Mouse (Mus musculus) midbrain, embryonic 15.5 days (tissue): ENCODE results near the gene Prdm11. TPM values are rescaled to one million over a fixed set of nuclear protein-coding genes. Genes with fewer than 3 reads are reported as not detected.
A peak's percentile ranks its signal among the peaks of the same experiment; 100 is the strongest.

Experiments used
- ATAC-seq: fragments of 200-750 bp; cut with Nextera tagmentation; replicated peaks from 2 replicates; pipeline ENCODE4 v1.8.0; 2017; ENCODE audit warnings: moderate TSS enrichment
- H3K27ac ChIP-seq: fragments of 300-500 bp; sonication (generic); 2 replicates; pipeline ENCODE4 v1.5.1; 2015; ENCODE audit warnings: mild to moderate bottlenecking, inconsistent platforms
- H3K27me3 ChIP-seq: fragments of 300-500 bp; sonication (generic); replicated peaks from 2 replicates; pipeline ENCODE4 v1.6.1; 2015; ENCODE audit warnings: inconsistent platforms
- H3K36me3 ChIP-seq: fragments of 300-500 bp; sonication (generic); replicated peaks from 2 replicates; pipeline ENCODE4 v1.6.1; 2015; ENCODE audit warnings: inconsistent platforms
- H3K4me1 ChIP-seq: fragments of 300-500 bp; sonication (generic); 2 replicates; pipeline ENCODE4 v1.6.1; 2015; ENCODE audit warnings: inconsistent platforms
- H3K4me2 ChIP-seq: fragments of 300-500 bp; sonication (generic); 2 replicates; pipeline ENCODE4 v1.6.1; 2015; ENCODE audit warnings: inconsistent platforms, mild to moderate bottlenecking, moderate library complexity
- H3K4me3 ChIP-seq: fragments of 300-500 bp; sonication (generic); 2 replicates; pipeline ENCODE4 v1.5.1; 2015; ENCODE audit warnings: mild to moderate bottlenecking, inconsistent platforms
- H3K9ac ChIP-seq: fragments of 300-500 bp; sonication (generic); 2 replicates; pipeline ENCODE4 v1.6.1; 2015; ENCODE audit warnings: mild to moderate bottlenecking, inconsistent platforms
- H3K9me3 ChIP-seq: fragments of 300-500 bp; sonication (generic); 2 replicates; pipeline ENCODE4 v1.6.1; 2016; ENCODE audit warnings: inconsistent platforms
- WGBS: fragments of 180-500 bp; shearing (Covaris S2); methylation state at CpG from one replicate; pipeline ENCODE4 v1.1.7; 2015; ENCODE audit warnings: mixed read lengths; 5-methylcytosine and 5-hydroxymethylcytosine counted together
- polyA plus RNA-seq: library from polyadenylated mRNA; unstranded; fragments of >200 nt; fragmentation: Nextera tagmentation; extraction: Ambion mirVana; gene quantifications from 2 replicates; pipeline ENCODE4 v1.2.1, GENCODE M21; 2015

Gene Prdm11
- polyA plus RNA-seq, 1 experiment from 2014 or later: 3.5 TPM

DNA sequence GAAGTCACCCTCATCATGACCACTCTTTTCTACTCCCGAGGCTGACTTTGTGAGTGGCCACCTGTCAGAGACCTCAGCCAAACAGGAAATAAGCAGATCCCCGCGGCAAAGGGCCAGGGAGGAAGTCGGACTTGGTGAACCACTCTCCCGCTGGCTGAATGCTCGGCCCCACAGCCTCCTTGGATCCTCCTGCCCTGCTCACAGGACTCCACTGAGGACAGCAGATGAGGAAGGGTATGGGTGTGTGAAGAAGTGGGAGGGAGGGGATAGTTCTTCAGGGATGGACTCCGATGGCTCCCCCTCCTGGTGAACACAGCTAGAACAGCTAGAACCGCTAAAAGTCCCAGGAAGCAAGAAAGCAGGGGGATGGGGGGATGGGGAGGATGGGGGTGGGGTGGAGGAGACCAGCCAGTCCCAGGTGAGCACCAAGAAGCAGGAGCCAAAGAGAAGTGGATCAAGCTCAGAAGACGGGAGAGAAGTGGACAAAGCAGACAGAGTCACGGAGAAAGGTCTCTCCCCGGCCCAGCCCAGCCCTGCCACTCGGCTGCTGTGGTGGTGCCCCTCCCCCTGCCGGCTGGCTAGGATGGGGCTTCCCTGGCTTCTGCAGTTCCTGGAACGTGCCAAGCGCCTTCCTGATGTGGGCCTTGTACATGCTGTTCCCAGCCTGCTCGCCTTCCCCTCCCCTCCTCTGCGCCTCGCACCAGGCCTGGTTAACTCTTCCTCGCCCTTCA is 57.9 kb downstream of the Prdm11 start:
- Histone ChIP-seq H3K4me1 (peaks cover 9% of the 10 kb centered on the region), H3K4me3 (no peak overlapping the region), H3K36me3 (no peaks in the 10 kb centered on the region), H3K27ac (peak overlapping the region; percentile 35; the same call in 1 of the 2 replicates), H3K27me3 (no peaks in the 10 kb centered on the region), H3K9me3 (no peaks in the 10 kb centered on the region), H3K9ac (no peak overlapping the region), H3K4me2 (peak overlapping the region; percentile 13; the same call in 1 of the 2 replicates)
- 16% methylated on average over 19 of the region's 19 CpGs for WGBS
- ATAC-seq: peak; percentile 82

DNA sequence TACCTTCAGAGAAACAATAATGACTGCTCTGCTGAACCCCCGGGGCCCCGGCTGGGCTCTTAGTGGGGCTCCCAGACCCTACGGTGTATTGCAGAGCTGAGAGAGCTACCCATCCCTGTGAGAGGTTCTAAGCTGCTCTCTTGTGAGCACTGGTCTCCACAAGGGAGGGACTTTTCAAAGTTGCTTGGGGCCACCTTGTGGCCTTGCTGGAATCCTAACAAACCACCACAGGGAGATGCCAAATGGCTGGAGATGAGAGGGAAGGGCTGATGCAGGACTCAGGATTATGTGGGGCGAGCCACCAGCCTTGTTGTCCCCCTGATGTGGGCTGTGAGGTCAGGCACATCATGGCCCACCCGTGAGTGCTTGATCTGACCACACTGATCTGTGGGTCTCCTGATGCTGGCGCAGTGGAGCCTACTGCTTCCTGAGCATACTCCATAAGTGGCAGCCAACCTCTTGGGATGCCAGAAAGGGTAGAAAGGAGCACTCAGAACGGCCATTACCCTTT is 58.8 kb downstream of the Prdm11 start:
- peaks cover 9% of the 10 kb centered on the region for H3K4me1 ChIP-seq
- 84% methylated on average over 7 of the region's 7 CpGs for WGBS
- H3K4me3 ChIP-seq: no peak overlapping the region
- no peak overlapping the region for H3K9ac ChIP-seq
- no peaks in the 10 kb centered on the region for H3K9me3 ChIP-seq
- no peaks in the 10 kb centered on the region for H3K27me3 ChIP-seq
- H3K27ac ChIP-seq: no peak overlapping the region
- no peak for ATAC-seq
- H3K36me3 ChIP-seq: no peaks in the 10 kb centered on the region
- H3K4me2 ChIP-seq: no peak overlapping the region

DNA sequence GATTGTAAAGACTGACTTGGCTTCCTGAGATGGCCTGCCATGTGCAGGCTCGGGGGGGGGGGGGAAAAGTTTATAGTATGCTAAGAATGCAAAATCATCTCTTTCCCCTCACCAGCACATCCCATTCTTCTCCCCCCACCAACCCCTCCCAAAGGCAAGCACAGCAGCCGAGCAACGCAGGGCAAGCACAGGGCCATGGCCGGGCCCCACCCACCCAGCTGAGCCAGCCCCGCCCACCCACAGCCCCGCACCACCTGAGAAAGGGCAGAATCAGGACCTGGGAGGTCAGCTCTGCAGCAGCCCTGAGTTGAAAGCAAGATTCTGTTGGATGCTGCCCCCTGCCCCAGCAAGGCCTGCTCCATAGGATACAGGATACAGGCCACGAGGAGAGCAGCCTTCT is 60.4 kb downstream of the Prdm11 start:
- no peaks in the 10 kb centered on the region for H3K9me3 ChIP-seq
- no peaks in the 10 kb centered on the region for H3K27me3 ChIP-seq
- H3K27ac ChIP-seq: no peak overlapping the region
- 67% methylated on average over 7 of the region's 7 CpGs for WGBS
- peaks cover 9% of the 10 kb centered on the region for H3K4me1 ChIP-seq
- H3K9ac ChIP-seq: no peak overlapping the region
- no peaks in the 10 kb centered on the region for H3K36me3 ChIP-seq
- ATAC-seq: no peak
- H3K4me2 ChIP-seq: no peak overlapping the region
- no peak overlapping the region for H3K4me3 ChIP-seq

DNA sequence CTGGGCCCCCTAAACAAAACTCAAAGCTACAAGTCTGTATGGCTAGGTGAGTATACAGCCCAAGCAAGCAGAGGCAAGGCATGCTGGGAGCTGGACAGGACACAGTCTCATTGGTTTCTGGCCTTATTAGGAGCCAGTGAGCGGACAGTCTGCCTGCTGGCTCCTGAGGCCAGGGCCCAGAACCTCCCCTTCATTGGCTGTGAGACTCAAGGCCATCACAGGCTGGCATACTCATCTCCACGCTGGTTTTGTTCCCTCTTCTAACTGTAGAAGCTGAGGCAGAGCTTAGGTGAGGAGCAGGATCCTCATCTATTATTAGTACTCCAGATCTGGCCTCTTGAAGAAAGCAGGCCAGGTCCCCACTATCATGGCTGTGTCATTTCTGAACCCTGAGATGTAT is 60.8 kb downstream of the Prdm11 start:
- ATAC-seq: no peak
- H3K9ac ChIP-seq: no peak overlapping the region
- WGBS: 96% methylated on average over 2 of the region's 2 CpGs
- no peak overlapping the region for H3K4me3 ChIP-seq
- no peaks in the 10 kb centered on the region for H3K27me3 ChIP-seq
- H3K9me3 ChIP-seq: no peaks in the 10 kb centered on the region
- H3K4me2 ChIP-seq: no peak overlapping the region
- H3K36me3 ChIP-seq: no peaks in the 10 kb centered on the region
- peaks cover 9% of the 10 kb centered on the region for H3K4me1 ChIP-seq
- no peak overlapping the region for H3K27ac ChIP-seq

DNA sequence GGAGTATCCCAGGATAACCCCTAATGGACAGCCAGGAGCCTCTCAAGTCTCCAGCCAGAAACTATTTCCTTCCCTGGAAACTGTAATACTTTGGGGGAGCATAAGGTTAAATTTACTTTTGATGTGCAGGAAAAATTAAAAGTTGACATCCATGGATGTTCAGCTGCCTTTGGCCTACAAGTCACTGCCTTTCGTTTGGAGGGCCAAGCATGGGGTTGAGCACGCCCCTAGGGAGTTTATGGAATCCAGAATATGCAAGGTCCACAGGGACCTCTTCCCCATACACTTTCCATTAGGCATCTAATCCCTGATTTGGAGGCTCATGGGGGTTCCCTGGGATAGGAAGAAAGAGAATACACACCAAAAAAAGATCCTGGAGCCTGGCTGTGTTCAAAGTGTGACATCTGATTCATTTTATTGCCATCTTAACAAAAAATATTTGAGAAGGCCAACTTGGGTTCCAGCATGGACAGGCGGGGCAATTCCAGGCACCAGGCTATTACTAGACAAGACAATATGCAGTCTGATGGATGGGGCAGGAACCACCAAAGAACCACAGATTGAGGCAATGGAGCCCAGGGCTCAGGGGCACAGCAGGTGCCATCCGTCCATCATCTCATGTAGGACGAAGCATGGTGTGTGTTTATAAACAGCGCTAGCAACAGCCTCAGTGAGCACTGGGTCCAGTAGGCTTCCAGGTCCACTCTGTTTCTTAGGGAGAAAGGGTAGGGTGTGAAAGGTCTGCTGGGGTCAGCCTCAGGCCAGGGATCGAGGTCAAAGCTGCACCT is 61.5 kb downstream of the Prdm11 start:
- ATAC-seq: no peak
- peaks cover 9% of the 10 kb centered on the region for H3K4me1 ChIP-seq
- H3K36me3 ChIP-seq: no peaks in the 10 kb centered on the region; the same call in 1 of the 2 replicates
- 91% methylated on average over 7 of the region's 7 CpGs for WGBS
- H3K4me2 ChIP-seq: no peak overlapping the region
- no peaks in the 10 kb centered on the region for H3K9me3 ChIP-seq
- no peak overlapping the region for H3K27ac ChIP-seq
- no peak overlapping the region for H3K9ac ChIP-seq
- no peak overlapping the region for H3K4me3 ChIP-seq
- H3K27me3 ChIP-seq: no peaks in the 10 kb centered on the region

DNA sequence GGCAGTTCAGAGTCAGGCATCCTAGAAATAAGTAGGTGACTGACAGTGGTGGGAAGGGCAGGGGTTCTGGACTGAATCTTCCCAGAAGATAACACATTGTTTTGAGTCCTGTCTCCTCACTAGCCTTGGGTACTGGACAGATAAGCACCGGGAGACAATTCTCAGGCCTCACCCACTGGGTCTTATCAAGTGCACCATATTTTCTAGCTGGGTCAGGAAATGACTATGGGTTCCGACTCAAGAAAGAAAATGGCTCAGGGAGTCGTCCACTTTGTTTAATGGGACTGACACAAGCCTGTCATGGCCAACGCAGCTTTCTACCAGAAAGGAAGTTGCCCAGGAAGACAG is 62.7 kb downstream of the Prdm11 start:
- Histone ChIP-seq H3K4me3 (no peak overlapping the region), H3K9me3 (no peaks in the 10 kb centered on the region), H3K4me1 (peaks cover 5% of the 10 kb centered on the region), H3K4me2 (no peak overlapping the region), H3K9ac (no peak overlapping the region), H3K27ac (no peak overlapping the region), H3K36me3 (no peaks in the 10 kb centered on the region; the same call in 1 of the 2 replicates), H3K27me3 (no peaks in the 10 kb centered on the region)
- ATAC-seq: no peak
- 90% methylated on average over 4 of the region's 4 CpGs for WGBS

DNA sequence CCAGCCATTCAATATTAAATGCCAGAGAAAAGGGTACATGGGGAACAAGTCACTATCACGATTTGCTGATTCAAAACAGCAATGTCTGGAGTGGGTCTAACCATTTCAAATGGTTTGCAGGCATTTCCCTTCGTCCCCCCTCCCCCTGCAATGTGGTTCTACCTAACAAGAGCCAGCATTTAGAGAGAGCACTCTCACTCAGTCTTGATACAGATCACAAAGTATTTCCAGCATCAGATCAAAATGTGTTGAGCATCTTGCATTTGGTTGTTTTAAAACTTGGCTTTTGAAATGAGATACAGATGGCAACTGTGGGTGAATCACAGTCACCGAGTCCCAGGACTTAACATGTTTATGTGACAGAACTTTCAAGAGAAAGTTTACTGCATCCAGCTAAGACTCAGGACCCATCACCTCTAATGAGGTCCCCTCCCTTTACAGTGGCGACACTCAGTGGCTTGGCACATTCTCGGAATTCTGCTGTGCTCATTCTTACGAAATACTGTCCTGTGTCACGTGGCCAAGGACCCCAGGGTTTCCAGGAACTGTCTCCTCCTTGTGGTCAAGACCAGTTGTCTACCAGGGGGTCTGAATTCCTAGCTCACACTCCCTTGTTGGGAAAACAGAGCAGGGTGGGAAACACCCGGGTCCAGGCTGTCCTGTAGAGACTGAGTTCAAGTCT is 63.2 kb downstream of the Prdm11 start:
- H3K9ac ChIP-seq: no peak overlapping the region
- H3K27me3 ChIP-seq: no peaks in the 10 kb centered on the region
- no peak for ATAC-seq
- H3K9me3 ChIP-seq: no peaks in the 10 kb centered on the region
- WGBS: 82% methylated on average over 8 of the region's 8 CpGs
- no peaks in the 10 kb centered on the region; the same call in 1 of the 2 replicates for H3K36me3 ChIP-seq
- no peaks in the 10 kb centered on the region for H3K4me1 ChIP-seq
- no peak overlapping the region for H3K4me3 ChIP-seq
- no peak overlapping the region for H3K4me2 ChIP-seq
- no peak overlapping the region for H3K27ac ChIP-seq

DNA sequence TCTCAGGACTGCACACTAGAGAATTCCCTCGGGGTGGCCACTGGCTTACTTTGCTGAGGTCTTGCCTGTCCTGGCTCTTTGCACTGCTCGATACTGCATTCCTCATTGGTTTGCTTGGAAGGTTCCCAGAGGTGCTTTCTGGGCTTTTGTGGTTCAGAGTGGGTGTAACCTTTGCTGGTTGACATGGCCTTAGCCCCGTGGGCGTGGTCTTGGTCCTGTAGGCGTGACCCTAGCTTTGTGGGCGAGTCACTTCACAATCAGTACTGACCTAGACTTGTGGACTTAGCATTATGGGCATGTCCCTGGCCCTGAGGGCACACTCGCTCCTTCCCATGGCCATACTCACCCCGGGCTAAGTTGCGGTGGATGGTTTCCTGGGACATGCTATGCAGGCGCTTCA is 65.8 kb downstream of the Prdm11 start:
- no peak overlapping the region for H3K4me3 ChIP-seq
- WGBS: 93% methylated on average over 10 of the region's 10 CpGs
- H3K4me2 ChIP-seq: no peak overlapping the region
- no peak for ATAC-seq
- H3K27ac ChIP-seq: no peak overlapping the region
- H3K27me3 ChIP-seq: no peaks in the 10 kb centered on the region
- H3K9ac ChIP-seq: no peak overlapping the region
- H3K36me3 ChIP-seq: no peaks in the 10 kb centered on the region; the same call in 1 of the 2 replicates
- H3K9me3 ChIP-seq: no peaks in the 10 kb centered on the region
- H3K4me1 ChIP-seq: no peaks in the 10 kb centered on the region

DNA sequence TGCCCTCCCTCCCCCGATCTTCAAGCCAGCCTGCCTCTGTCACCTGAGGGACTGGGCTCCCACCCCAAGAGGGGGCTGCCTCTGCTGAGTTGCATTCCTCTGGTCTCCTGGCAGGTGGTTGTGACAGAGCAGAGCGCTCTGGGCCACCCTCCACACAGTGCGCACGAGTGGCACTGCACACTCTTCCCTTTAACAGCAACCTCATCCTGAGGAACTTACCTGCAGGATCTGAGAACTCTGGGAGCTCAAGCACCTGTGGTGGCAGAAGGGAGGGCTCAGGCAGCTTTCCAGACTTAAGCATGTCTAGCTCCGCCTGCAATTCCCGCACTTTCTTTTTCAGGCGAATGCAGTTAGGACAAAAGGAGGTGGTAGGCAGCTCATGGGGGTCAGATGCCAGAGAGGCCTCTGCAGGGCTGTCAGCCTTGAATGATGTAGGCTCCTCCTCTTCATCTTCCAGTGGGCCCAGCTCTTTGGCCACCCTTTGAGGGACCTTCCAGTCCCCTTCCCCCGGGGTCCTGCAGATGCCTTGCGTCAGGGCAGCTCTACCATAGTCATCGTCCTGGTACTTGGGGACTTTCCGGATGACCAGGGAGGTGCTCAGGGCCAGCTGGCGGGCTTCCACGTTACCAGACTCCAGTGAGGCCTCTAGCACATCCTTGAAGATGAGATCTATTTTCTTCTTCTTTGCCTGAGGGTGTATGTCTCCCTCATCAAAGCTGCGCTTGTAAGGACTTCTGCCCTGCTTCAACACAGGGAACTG is 70.8 kb downstream of the Prdm11 start:
- Histone ChIP-seq H3K36me3 (peaks cover 26% of the 10 kb centered on the region), H3K9me3 (no peaks in the 10 kb centered on the region), H3K27me3 (no peaks in the 10 kb centered on the region), H3K27ac (no peak overlapping the region), H3K4me1 (no peaks in the 10 kb centered on the region), H3K4me3 (no peak overlapping the region), H3K4me2 (no peak overlapping the region), H3K9ac (no peak overlapping the region)
- WGBS: 71% methylated on average over 14 of the region's 14 CpGs
- ATAC-seq: no peak

DNA sequence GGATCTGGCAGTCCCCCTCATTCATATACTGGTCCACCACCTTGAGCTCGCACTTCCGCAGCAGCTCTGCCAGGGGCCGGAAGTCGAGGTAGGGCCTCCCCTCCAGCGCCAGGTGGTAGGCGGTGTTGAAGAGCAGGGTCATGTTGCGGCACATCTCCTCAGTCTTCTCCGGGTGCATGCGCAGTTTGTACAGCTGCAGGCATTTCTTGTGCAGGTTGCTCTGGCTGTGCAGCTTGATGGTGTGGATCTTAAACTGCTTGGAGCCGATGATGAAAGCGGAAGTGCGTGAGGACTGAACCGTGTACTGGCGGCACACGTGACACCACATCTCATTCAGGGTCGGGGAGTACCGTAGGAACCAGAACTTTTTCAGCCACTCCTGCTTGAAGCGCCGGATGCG is 72.3 kb downstream of the Prdm11 start:
- Histone ChIP-seq H3K9me3 (no peaks in the 10 kb centered on the region), H3K27me3 (no peaks in the 10 kb centered on the region), H3K4me2 (no peak overlapping the region), H3K4me1 (no peaks in the 10 kb centered on the region), H3K36me3 (peaks cover 26% of the 10 kb centered on the region), H3K9ac (no peak overlapping the region), H3K4me3 (no peak overlapping the region), H3K27ac (no peak overlapping the region)
- no peak for ATAC-seq
- 98% methylated on average over 20 of the region's 20 CpGs for WGBS

DNA sequence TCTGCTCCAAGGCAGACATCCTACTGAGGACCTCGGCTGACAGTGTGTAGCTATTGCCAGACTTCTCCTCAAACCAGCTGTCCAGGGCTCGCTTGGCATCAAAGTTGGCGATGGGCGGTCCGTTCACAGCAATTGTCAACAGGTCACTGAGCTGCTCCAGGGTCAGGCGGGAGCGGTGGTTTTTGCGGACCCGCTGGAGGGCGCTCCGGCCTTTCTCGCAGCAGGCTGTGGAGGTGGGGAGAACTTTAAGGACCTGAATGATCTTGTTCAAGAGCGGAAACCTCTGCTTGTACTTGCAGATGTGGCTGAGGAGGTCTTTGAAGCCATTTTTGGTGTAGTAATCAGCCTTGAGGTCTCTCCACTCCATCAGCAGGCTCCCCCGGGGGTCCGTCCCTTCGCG is 73.9 kb downstream of the Prdm11 start:
- Histone ChIP-seq H3K9ac (no peak overlapping the region), H3K4me2 (no peak overlapping the region), H3K27ac (no peak overlapping the region), H3K4me3 (no peak overlapping the region), H3K36me3 (peaks cover 26% of the 10 kb centered on the region), H3K4me1 (peaks cover 10% of the 10 kb centered on the region), H3K9me3 (no peaks in the 10 kb centered on the region), H3K27me3 (no peaks in the 10 kb centered on the region)
- no peak for ATAC-seq
- WGBS: 90% methylated on average over 17 of the region's 17 CpGs

DNA sequence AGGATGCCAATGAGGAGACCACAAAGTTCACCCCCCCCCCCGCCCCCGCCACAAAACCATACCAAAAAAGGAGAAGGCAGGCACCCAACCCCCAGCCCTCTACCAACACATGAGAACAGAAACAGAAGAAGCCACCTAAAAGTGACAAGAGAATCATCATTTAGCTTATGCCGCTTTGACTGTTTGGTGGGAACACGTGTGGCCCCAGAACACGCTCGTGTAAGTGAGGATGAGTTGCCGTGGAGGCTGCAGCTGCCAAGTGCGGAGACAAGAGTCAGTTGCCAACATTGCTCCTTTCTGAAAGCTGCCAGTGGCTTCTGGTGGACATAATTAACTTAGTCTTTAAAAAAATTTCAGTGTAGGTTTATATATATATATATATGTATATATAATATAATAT is 74.4 kb downstream of the Prdm11 start:
- WGBS: 89% methylated on average over 8 of the region's 8 CpGs
- ATAC-seq: no peak

More for the DNA sequence above, 74.4 kb downstream of the Prdm11 start:
- Histone ChIP-seq H3K4me3 (no peak overlapping the region), H3K9me3 (no peaks in the 10 kb centered on the region), H3K36me3 (peaks cover 26% of the 10 kb centered on the region), H3K27ac (no peak overlapping the region), H3K27me3 (no peaks in the 10 kb centered on the region), H3K4me1 (peaks cover 15% of the 10 kb centered on the region), H3K4me2 (no peak overlapping the region), H3K9ac (no peak overlapping the region)
